Mouse (Mus musculus) frontal cortex, adult (tissue): ENCODE results near the gene Ccdc39.

Source experiments
- ATAC-seq: cut with Nextera tagmentation; 2 replicates; pipeline ENCODE4 v1.9.2; 2017; ENCODE audit warnings: mild to moderate bottlenecking, moderate library complexity, mixed read lengths; ENCODE audit not compliant: low TSS enrichment

The Ccdc39 gene

GRCm38 (mm10) chr3:33790975-33791374 is 53.1 kb downstream of the Ccdc39 start:
- ATAC-seq: peak; percentile 97
